Mouse (Mus musculus): ENCODE results near the gene Pik3ca. TPM values are rescaled to one million over a fixed set of nuclear protein-coding genes. Genes with fewer than 3 reads are reported as not detected.

Pik3ca gene
- polyA plus RNA-seq (2015; fragmentation: Nextera tagmentation; extraction: Ambion mirVana), result 6.6 and 7.1 TPM in 2 replicates

DNA sequence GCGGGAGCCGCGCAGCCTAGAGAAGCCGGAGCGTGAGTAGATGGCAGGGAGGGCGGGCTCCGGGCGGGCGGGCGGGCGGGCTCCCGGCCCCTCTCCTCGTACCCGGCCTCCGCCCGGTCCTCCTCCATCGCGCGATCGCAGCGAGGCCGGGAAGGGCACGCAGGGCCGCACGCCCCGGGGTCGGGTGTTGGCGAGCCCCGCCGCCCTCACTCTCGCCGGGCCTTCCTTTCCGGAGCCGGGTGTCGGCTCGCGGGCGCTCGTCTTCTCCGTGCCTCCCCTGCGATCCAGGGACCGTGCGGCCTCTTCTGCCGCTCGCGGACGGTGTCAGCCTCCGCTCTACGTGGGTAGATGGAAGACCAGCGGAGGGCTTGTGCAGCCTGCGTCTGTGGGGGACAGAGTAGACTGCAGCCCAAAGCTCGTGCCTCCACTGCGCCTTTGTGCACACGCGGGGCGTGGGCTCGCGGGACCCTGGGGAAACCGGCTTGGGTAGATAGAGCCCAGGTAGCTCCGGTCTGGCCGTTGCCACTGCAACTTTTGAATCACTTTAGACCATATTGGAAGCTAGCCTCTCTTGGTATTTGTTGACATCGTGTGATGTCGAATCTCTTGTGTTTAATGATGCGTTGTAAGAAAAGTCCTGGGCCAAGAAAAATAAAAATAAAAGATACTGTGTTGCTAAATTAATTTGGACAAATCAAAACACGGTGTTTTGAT, at the start of gene Pik3ca:
Gene Pik3ca (plus strand): TSS at position 211 of the 714 bp plus-strand sequence.

DNA sequence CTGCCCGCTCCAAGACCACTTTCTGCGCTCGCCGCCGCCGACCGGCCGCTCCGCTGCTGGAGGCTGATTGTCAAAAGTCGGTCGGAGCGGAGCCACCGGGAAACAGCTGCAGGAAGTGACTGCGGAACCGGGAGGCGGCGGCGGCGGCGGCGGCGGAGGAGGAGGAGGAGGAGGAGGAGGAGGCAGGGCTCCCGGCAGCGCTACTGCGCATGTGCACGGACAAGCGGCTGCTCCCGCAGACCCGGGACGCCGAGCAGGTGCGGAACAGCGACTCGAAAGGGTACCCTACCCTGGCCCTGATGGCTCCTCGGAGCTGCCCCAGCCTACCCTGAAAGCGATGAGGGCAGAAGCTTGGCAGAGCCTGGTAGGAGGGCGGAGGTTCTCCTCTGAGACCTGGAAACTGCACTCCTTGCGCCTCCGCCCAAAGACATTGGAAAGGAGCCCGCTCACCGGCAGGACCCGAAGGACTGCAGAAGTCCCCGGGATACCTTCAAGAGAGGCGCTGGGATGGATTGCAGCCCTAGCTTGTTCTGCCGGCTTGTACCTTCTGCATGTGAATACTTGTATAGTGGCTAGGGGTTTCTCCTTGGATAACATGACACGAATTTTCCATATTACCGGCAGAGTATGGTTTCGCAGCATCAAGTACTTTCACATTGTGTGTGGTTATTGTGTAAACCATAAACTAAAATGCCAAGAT, 31.8 kb upstream of the Pik3ca start, which contains the start of gene Zmat3:
Gene Zmat3 (minus strand): TSS at position 469 of the 700 bp plus-strand sequence.

DNA sequence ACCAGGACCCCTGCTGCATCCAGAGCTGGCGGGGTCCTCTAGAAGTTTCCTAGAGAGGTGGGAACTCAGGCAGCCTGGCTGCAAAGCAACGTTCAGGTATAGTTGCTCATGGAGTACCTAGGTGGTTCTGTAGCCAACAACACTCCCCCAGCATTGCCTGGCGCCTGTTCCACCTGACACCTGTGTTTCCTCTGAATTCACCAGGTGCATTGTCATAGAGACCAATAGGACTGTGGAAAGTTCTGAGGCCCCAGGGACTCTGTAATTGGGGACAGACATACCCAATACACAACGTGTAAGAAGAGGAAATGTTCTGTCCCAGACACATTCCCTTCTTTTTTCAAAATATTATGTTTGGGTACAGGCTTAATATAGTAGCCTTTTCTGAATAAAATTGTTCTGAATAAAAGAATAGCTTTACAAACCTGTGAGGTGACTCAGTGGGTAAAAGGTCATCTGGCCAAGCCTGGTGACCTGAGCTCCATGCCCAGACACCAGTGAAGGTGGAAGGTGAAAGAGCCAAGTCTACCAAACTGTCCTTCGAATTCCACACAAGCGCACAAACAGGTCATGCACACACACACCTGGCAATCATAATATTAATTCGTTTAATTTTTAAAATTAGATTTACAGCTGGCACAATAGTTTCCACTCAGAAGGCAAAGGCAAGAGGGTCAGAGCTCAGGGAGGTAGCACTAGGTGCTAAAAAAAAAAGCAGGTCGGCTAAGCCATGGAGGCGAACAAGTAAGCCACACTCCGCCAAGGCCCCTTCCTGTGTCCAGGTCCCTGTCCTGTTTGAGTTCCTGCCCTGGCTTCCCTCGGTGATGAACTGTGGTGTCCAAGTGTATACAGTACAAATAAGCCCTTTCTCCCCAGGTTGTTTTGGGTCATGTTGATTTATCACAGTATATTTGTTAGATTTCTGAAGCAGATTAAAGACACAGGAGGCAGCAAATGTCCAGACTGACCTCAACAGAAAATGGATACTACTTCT, 94.9 kb downstream of the Pik3ca start, which contains the start of gene Kcnmb3:
Gene Kcnmb3 (minus strand): TSS at position 135 of the 994 bp plus-strand sequence.

DNA sequence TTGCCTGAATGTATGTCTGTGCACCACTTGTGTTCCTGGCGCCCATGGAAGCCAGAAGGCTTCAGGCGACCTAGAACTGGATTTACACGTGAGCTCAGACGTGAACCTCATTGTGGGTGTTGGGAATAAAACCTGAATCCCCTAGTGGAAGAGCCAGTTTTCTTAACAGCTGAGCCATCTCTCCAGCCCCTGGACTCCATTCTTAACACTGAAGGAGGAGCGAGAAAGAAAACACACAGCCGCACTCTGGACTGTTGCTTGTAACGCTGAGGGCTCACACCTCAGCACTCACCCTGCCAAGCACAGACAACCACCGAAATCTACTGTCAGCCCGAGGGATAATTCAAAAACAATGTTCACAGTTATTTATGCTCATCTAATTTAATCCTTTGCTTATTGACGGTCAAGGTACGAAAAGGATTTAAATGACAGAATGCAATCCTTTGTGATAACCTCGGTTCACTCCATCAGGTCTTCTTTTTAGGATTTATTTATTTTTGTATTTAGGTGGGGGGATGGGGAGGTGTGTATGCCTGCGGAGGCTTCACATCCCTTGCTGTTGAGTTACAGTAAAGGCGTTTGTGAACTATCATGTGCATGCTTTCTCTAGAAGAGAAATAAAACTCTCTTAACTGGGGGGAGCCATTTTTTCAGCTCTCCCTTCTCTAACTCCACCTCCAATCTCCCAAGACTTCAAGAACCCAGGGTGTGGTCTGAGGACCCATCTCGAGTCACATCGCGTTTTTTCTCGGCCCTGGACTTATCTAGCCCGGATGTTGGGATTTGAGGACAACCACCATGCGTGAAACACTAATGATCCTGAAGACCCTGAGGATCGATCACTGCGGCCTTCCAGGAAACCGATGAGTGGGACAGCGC, 112.3 kb downstream of the Pik3ca start, which contains the start of gene Zfp639:
Gene Zfp639 (plus strand): TSS at position 764 of the 879 bp plus-strand sequence.

Other genes starting within 250 kb of the Pik3ca start
- gene Zmat3, start 31.7 kb upstream of the Pik3ca start, polyA plus RNA-seq (2015; fragmentation: Nextera tagmentation; extraction: Ambion mirVana), result 6.9 and 8.1 TPM in 2 replicates
- not detected in 2 replicates for gene Kcnmb3, start 94.6 kb downstream of the Pik3ca start, polyA plus RNA-seq (2015; fragmentation: Nextera tagmentation; extraction: Ambion mirVana)
- gene Zfp639, start 112.6 kb downstream of the Pik3ca start, polyA plus RNA-seq (2015; fragmentation: Nextera tagmentation; extraction: Ambion mirVana), result 25.3 and 29.8 TPM in 2 replicates
- gene Mfn1, start 131.8 kb downstream of the Pik3ca start, polyA plus RNA-seq (2015; fragmentation: Nextera tagmentation; extraction: Ambion mirVana), result 14.0 and 23.9 TPM in 2 replicates
- gene Gnb4, start 218.9 kb downstream of the Pik3ca start, polyA plus RNA-seq (2015; fragmentation: Nextera tagmentation; extraction: Ambion mirVana), result 50.3 and 51.5 TPM in 2 replicates

All from urinary bladder, postnatal 0 days (tissue).